Mouse (Mus musculus) MEL (cell line): ENCODE results near the gene Kpnb1. TPM values are rescaled to one million over a fixed set of nuclear protein-coding genes. Genes with fewer than 3 reads are reported as not detected.

ENCODE experiments used
- DNase-seq: peaks from one replicate; pipeline ENCODE4 v3.0.0; 2011; ENCODE audit warnings: low read depth, low spot score
- H3K27ac ChIP-seq: 2 replicates; pipeline ENCODE4 v1.5.1; 2012; ENCODE audit warnings: low read depth, mild to moderate bottlenecking, control low read depth, low read length, moderate library complexity; ENCODE audit not compliant: control insufficient read depth
- H3K27me3 ChIP-seq, 2 experiments: fragments of 150-350 bp in 1 of 2; sonication (generic) in 1 of 2; 2 replicates each; pipeline ENCODE4 v1.6.1; 2012; ENCODE audit warnings: low read length in 2 of 2, mild to moderate bottlenecking in 2 of 2, improper control_type of control experiment in 1 of 2, moderate library complexity in 1 of 2; ENCODE audit not compliant: insufficient read depth in 2 of 2, control insufficient read depth in 1 of 2
- H3K36me3 ChIP-seq, 2 experiments: 2 replicates each; pipeline ENCODE4 v1.6.1; 2012 to 2014; ENCODE audit warnings: low read length in 2 of 2, improper control_type of control experiment in 1 of 2, inconsistent platforms in 1 of 2, mild to moderate bottlenecking in 1 of 2; ENCODE audit not compliant: insufficient read depth in 2 of 2, control insufficient read depth in 1 of 2
- H3K4me1 ChIP-seq, 2 experiments: fragments of 150-350 bp in 1 of 2; sonication (generic) in 1 of 2; 2 replicates each; pipeline ENCODE4 v1.6.1; 2012; ENCODE audit warnings: low read length in 2 of 2, improper control_type of control experiment in 1 of 2, mild to moderate bottlenecking in 1 of 2; ENCODE audit not compliant: insufficient read depth in 2 of 2, control insufficient read depth in 1 of 2
- H3K4me3 ChIP-seq, 2 experiments: fragments of 150-350 bp in 1 of 2; sonication (generic) in 1 of 2; 2 replicates each; pipeline ENCODE4 v1.5.1; 2012; ENCODE audit warnings: low read depth in 2 of 2, low read length in 2 of 2, mild to moderate bottlenecking in 2 of 2, moderate library complexity in 2 of 2, control low read depth in 1 of 2, improper control_type of control experiment in 1 of 2; ENCODE audit not compliant: control insufficient read depth in 1 of 2, insufficient read depth in 1 of 2
- H3K79me2 ChIP-seq: 2 replicates; pipeline ENCODE4 v1.6.1; 2012; ENCODE audit warnings: mild to moderate bottlenecking, low read length, moderate library complexity; ENCODE audit not compliant: control insufficient read depth, poor library complexity, insufficient read depth
- H3K9ac ChIP-seq: 2 replicates; pipeline ENCODE4 v1.6.1; 2012; ENCODE audit warnings: low read depth, mild to moderate bottlenecking, control low read depth, low read length, moderate library complexity; ENCODE audit not compliant: control insufficient read depth, poor library complexity, severe bottlenecking
- H3K9me3 ChIP-seq: fragments of 150-350 bp; sonication (generic); replicated peaks from 2 replicates; pipeline ENCODE4 v1.6.1; 2012; ENCODE audit warnings: mild to moderate bottlenecking, low read length, improper control_type of control experiment, moderate library complexity; ENCODE audit not compliant: insufficient read depth
- CTCF ChIP-seq, 3 experiments: IDR thresholded peaks in 2 of 3; conservative IDR thresholded peaks in 1 of 3; 2 replicates each; pipeline ENCODE4 v1.5.1; 2011 to 2012; ENCODE audit warnings: low read length in 3 of 3, low read depth in 2 of 3, mild to moderate bottlenecking in 2 of 3, improper control_type of control experiment in 1 of 3, inconsistent platforms in 1 of 3, mixed read lengths in 1 of 3, moderate library complexity in 1 of 3; ENCODE audit not compliant: control insufficient read depth in 1 of 3, insufficient read depth in 1 of 3, poor library complexity in 1 of 3, severe bottlenecking in 1 of 3
- ELF1 ChIP-seq: IDR thresholded peaks from 2 replicates; pipeline ENCODE4 v1.6.1; 2014; ENCODE audit warnings: low read depth, mild to moderate bottlenecking, inconsistent platforms, low read length, improper control_type of control experiment, moderate library complexity
- ETS1 ChIP-seq: IDR thresholded peaks from 2 replicates; pipeline ENCODE4 v1.6.1; 2012; ENCODE audit warnings: low read depth, mild to moderate bottlenecking, inconsistent platforms, low read length, improper control_type of control experiment, moderate library complexity
- GABPA ChIP-seq: IDR thresholded peaks from 2 replicates; pipeline ENCODE4 v1.6.1; 2012; ENCODE audit warnings: low read depth, mild to moderate bottlenecking, inconsistent platforms, low read length, improper control_type of control experiment, moderate library complexity
- GATA1 ChIP-seq: IDR thresholded peaks from 2 replicates; pipeline ENCODE4 v1.6.1; 2011; ENCODE audit warnings: low read depth, low read length, improper control_type of control experiment
- HCFC1 ChIP-seq: IDR thresholded peaks from 2 replicates; pipeline ENCODE4 v1.6.1; 2012; ENCODE audit warnings: low read depth, mild to moderate bottlenecking, inconsistent platforms, low read length, improper control_type of control experiment, moderate library complexity
- JUND ChIP-seq: IDR thresholded peaks from 2 replicates; pipeline ENCODE4 v1.6.1; 2011; ENCODE audit warnings: low read depth, mild to moderate bottlenecking, improper control_type of control experiment, low read length
- MAFK ChIP-seq: IDR thresholded peaks from 2 replicates; pipeline ENCODE4 v1.6.1; 2011; ENCODE audit warnings: low read depth, mild to moderate bottlenecking, low read length, improper control_type of control experiment, borderline replicate concordance
- NRF1 ChIP-seq: IDR thresholded peaks from 2 replicates; pipeline ENCODE4 v1.6.1; 2014; ENCODE audit warnings: low read depth, mild to moderate bottlenecking, inconsistent platforms, low read length, improper control_type of control experiment, moderate library complexity; ENCODE audit not compliant: poor library complexity, insufficient read depth, severe bottlenecking
- POLR2A ChIP-seq, 2 experiments: IDR thresholded peaks; 2 replicates each; pipeline ENCODE4 v1.6.1; 2011 to 2012; ENCODE audit warnings: low read length in 2 of 2, mild to moderate bottlenecking in 2 of 2, control low read depth in 1 of 2, improper control_type of control experiment in 1 of 2, low read depth in 1 of 2, moderate library complexity in 1 of 2; ENCODE audit not compliant: control insufficient read depth in 1 of 2, insufficient read depth in 1 of 2, poor library complexity in 1 of 2
- RAD21 ChIP-seq: IDR thresholded peaks from 2 replicates; pipeline ENCODE4 v1.6.1; 2011; ENCODE audit warnings: mild to moderate bottlenecking, low read depth, low read length, improper control_type of control experiment
- RCOR1 ChIP-seq: IDR thresholded peaks from 2 replicates; pipeline ENCODE4 v1.6.1; 2012; ENCODE audit warnings: low read depth, mild to moderate bottlenecking, inconsistent platforms, low read length, improper control_type of control experiment
- SIN3A ChIP-seq: IDR thresholded peaks from 2 replicates; pipeline ENCODE4 v1.6.1; 2012; ENCODE audit warnings: low read length, improper control_type of control experiment, inconsistent platforms
- SMC3 ChIP-seq: IDR thresholded peaks from 2 replicates; pipeline ENCODE4 v1.6.1; 2011; ENCODE audit warnings: low read depth, low read length, improper control_type of control experiment
- TAL1 ChIP-seq: IDR thresholded peaks from 2 replicates; pipeline ENCODE4 v1.6.1; 2012; ENCODE audit warnings: mild to moderate bottlenecking, inconsistent platforms, low read length, moderate library complexity, mixed read lengths
- UBTF ChIP-seq: IDR thresholded peaks from 2 replicates; pipeline ENCODE4 v1.6.1; 2012; ENCODE audit warnings: low read depth, mild to moderate bottlenecking, inconsistent platforms, low read length, improper control_type of control experiment, moderate library complexity, borderline replicate concordance; ENCODE audit not compliant: insufficient read depth
- ZMIZ1 ChIP-seq: IDR thresholded peaks from 2 replicates; pipeline ENCODE4 v1.6.1; 2012; ENCODE audit warnings: low read depth, mild to moderate bottlenecking, inconsistent platforms, low read length, improper control_type of control experiment, moderate library complexity
- ZNF384 ChIP-seq: IDR thresholded peaks from 2 replicates; pipeline ENCODE4 v1.6.1; 2012; ENCODE audit warnings: low read depth, mild to moderate bottlenecking, inconsistent platforms, low read length, improper control_type of control experiment
- polyA plus RNA-seq, 2 experiments: library from polyadenylated mRNA; stranded (reverse) in 1 of 2; unstranded in 1 of 2; fragments of >175 nt in 1 of 2; fragments of >200 nt in 1 of 2; gene quantifications; 2 replicates each; pipeline versions ENCODE4 v1.2.1 to v1.2.4; 2012; ENCODE audit warnings: low replicate concordance in 2 of 2, low read depth in 1 of 2; ENCODE audit not compliant: insufficient read length in 2 of 2, insufficient read depth in 1 of 2, missing spikeins in 1 of 2
- total RNA-seq: library from RNA; depleted of rRNA; stranded (reverse); fragments of 300-350 nt; gene quantifications from 2 replicates; pipeline ENCODE4 v1.2.3, GENCODE M21; 2012

Gene Kpnb1
- total and polyA plus RNA-seq, 3 experiments, result 237 to 463 (median 275) TPM

DNA sequence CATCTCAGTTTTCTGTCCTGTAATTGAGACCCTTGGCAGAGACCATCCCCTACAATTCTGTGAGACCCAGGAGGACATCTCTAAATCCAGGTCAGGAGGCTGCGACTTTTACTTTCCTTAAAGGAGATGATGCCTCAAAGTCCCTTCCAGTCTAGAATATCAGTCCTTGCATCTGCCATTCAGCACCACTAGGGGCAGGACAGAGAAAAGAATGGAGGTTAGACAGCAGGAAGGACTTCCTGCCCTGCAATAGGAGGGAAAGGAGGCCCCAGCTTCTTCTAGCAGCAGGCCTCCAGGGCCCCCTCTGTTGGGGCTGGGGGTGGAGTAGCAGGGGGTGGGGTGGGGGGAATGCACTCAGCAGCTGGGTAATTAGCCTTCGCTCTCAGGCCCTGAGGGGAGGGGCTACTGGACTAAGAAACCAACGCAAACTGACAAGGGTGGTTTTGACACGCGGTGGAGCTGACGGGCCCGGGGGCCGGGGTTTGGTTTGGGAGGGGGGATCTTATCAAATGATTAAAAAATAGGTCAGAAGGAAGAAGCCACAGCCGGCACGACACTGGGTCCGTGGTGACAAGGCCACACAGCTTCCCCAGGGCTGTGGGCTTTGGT, 64.3 kb downstream of the Kpnb1 start:
- TF ChIP-seq ELF1 (peak; percentile 57; the same call in 1 of the 2 replicates), CTCF (IDR thresholded peaks at IDR 0.05 in 2 of 3, conservative IDR thresholded peaks at IDR 0.05 in 1 of 3; ENCODE audit: control insufficient read depth in 1 of 3, insufficient read depth in 1 of 3, low read depth in 2 of 3, low read length in 3 of 3, poor library complexity in 1 of 3, severe bottlenecking in 1 of 3) (peak; percentile 52 to 78 (median 76)), NRF1 (no peak), HCFC1 (peak; percentile 61), ZMIZ1 (no peak), SMC3 (0 out of 2 replicates have a peak, but pooled peaks have one; percentile 28), RAD21 (peak; percentile 20), JUND (no peak), ZNF384 (no peak), UBTF (no peak), SIN3A (peak; percentile 32; the same call in 1 of the 2 replicates)
- TF ChIP-seq, all 39 proteins: peak for 6
- peak overlapping the region; percentile 65 for H3K9ac ChIP-seq
- no peaks in the 10 kb centered on the region; the same call in 1 of the 2 replicates for H3K79me2 ChIP-seq

DNA sequence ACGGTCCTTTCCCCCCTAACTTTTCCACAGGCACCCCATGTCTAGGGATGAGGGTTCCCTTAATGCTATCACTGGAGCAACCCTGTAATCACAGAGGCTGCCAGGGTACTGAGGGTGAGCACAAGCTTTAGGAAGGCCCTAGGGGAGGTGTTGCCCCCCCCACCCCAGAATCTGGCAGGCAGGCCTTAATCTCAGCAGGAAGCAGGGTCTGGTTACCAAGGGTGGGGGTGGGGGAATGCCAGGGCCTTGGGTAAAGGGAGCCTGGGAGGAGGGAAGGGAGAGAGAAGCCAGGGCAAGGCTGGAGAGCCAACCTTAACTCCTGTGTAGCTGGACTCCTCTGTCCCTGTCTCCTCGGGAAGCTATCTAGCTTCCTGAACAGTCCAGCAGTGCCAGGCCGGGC, 67.0 kb downstream of the Kpnb1 start:
- TF ChIP-seq RAD21 (no peak), GABPA (no peak), GATA1 (no peak), ZNF384 (no peak), ETS1 (no peak), MAFK (no peak), TAL1 (no peak), RCOR1 (no peak), POLR2A (IDR thresholded peaks at IDR 0.05; ENCODE audit: control insufficient read depth in 1 of 2, insufficient read depth in 1 of 2, low read depth in 1 of 2, low read length in 2 of 2, poor library complexity in 1 of 2) (no peak)
- Histone ChIP-seq H3K79me2 (no peaks in the 10 kb centered on the region), H3K27ac (no peak overlapping the region), H3K4me3 (no peak overlapping the region), H3K36me3 (peaks cover 0 to 6% of the 10 kb centered on the region in 2 experiments; a peak in 2 of 4 replicates), H3K27me3 (peaks cover 8 to 20% of the 10 kb centered on the region in 2 experiments), H3K9me3 (no peaks in the 10 kb centered on the region), H3K4me1 (peaks cover 0 to 3% of the 10 kb centered on the region in 2 experiments; a peak in 2 of 4 replicates), H3K9ac (no peak overlapping the region)
- DNase-seq, result no peak

More for the DNA sequence above, 64.3 kb downstream of the Kpnb1 start:
- Histone ChIP-seq H3K4me3 (peak overlapping the region in 1 of 2 experiments; percentile 28; a peak in 1 of 4 replicates), H3K36me3 (peaks cover 0 to 9% of the 10 kb centered on the region in 2 experiments; a peak in 2 of 4 replicates), H3K27ac (no peak overlapping the region), H3K27me3 (peaks cover 1% of the 10 kb centered on the region in 2 experiments), H3K4me1 (peaks cover 3 to 6% of the 10 kb centered on the region in 2 experiments; a peak in 3 of 4 replicates), H3K9me3 (no peaks in the 10 kb centered on the region)
- DNase-seq, result peak; percentile 87
